ENCODE assay signal across 25 mouse cellular contexts in the genomic region with DNA sequence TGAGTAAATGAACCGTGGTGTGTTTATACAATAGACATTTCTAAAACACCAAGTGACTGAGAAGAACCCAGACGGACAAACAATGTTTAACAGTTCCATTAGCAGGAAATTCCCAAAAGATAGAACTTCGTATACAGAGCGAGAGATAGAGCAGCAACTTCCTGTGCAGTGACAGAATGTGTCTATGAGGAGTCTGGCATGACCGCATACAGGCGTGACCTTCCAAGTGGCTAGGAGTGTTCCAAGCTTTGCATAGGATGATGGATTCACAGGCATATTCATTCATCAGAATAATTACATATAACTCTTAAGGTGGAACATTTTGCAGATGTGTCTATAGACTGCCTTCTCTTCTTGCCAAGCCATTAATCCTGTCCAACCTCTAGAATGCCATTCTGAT. TPM values are rescaled to one million over a fixed set of nuclear protein-coding genes. Genes with fewer than 3 reads are reported as not detected.
DNase-seq lines count a peak whose midpoint lies in the region; ATAC-seq and TF ChIP-seq lines count a peak whose summit lies in the region.
"Had no signal": no experiment of that assay in that cellular context is flagged by ENCODE, and none has a peak within 500 bp of the region (broad histone marks: within the 10 kb centered on the region; RNA-seq: fewer than 3 reads in every experiment).

No protein-coding gene starts in this region.

- H3K4me2 ChIP-seq in lung, embryonic 14.5 days, result no peak overlapping the region
- no peak overlapping the region for H3K4me2 ChIP-seq in lung, embryonic 16.5 days (ENCODE audit: low read depth, low read length)
- H3K4me2 ChIP-seq: embryonic facial prominence, embryonic 12.5 days; forebrain, embryonic 13.5 days; forebrain, embryonic 15.5 days had no signal

- WGBS in lung, embryonic 14.5 days, result 29% methylated on average over 6 of the region's 6 CpGs
- WGBS in lung, embryonic 16.5 days, result 43% methylated on average over 6 of the region's 6 CpGs

- H3K27me3 ChIP-seq in lung, embryonic 14.5 days (ENCODE audit: insufficient read depth, low read length), result no peaks in the 10 kb centered on the region
- H3K27me3 ChIP-seq in lung, embryonic 16.5 days (ENCODE audit: control insufficient read depth, insufficient read depth, low read depth, low read length), result no peaks in the 10 kb centered on the region
- H3K27me3 ChIP-seq: embryonic facial prominence, embryonic 12.5 days; forebrain, embryonic 13.5 days; forebrain, embryonic 15.5 days; Patski had no signal

- peak; percentile 54 for DNase-seq in heart, adult 11 months
- DNase-seq in heart, postnatal 25 days (ENCODE audit: low spot score), result no peak
- peak; percentile 45 for DNase-seq in lung, embryonic 14.5 days
- no peak for DNase-seq in lung, adult 18-20 months
- no peak for DNase-seq in lung, postnatal 36 days
- DNase-seq: adrenal gland, adult 8-10 months; adrenal gland, postnatal 14 days; adrenal gland, postnatal 36 days; B cell, adult 2 months; cerebellum, adult 11-12 months; cerebellum, adult 2 months; cerebellum, adult 9-10 months; cerebellum, postnatal 10 days; cerebellum, postnatal 25 days had no signal

- no peak overlapping the region for H3K9ac ChIP-seq in lung, embryonic 14.5 days
- no peak overlapping the region for H3K9ac ChIP-seq in lung, embryonic 16.5 days (ENCODE audit: low read length)
- H3K9ac ChIP-seq: embryonic facial prominence, embryonic 12.5 days; forebrain, embryonic 13.5 days; forebrain, embryonic 15.5 days had no signal

- H3K27ac ChIP-seq in lung, embryonic 14.5 days (ENCODE audit: low read depth), result no peak overlapping the region
- H3K27ac ChIP-seq in lung, embryonic 16.5 days (ENCODE audit: low read length), result no peak overlapping the region
- H3K27ac ChIP-seq: embryonic facial prominence, embryonic 10.5 days; embryonic facial prominence, embryonic 12.5 days; forebrain, embryonic 13.5 days; forebrain, embryonic 15.5 days had no signal

- H3K36me3 ChIP-seq in lung, embryonic 14.5 days (ENCODE audit: insufficient read depth), result no peaks in the 10 kb centered on the region
- H3K36me3 ChIP-seq in lung, embryonic 16.5 days (ENCODE audit: control insufficient read depth, insufficient read depth, low read length), result no peaks in the 10 kb centered on the region
- H3K36me3 ChIP-seq: embryonic facial prominence, embryonic 10.5 days; embryonic facial prominence, embryonic 12.5 days; forebrain, embryonic 15.5 days; G1E had no signal

- H3K4me1 ChIP-seq in lung, embryonic 14.5 days (ENCODE audit: insufficient read depth), result no peaks in the 10 kb centered on the region
- H3K4me1 ChIP-seq in lung, embryonic 16.5 days (replicated peaks; ENCODE audit: control insufficient read depth, insufficient read depth, low read length), result no peaks in the 10 kb centered on the region
- H3K4me1 ChIP-seq: embryonic facial prominence, embryonic 10.5 days; embryonic facial prominence, embryonic 12.5 days; forebrain, embryonic 13.5 days; forebrain, embryonic 15.5 days had no signal

- TF ChIP-seq CTCF in lung, embryonic 14.5 days (IDR thresholded peaks at IDR 0.05; ENCODE audit: low read depth), result no peak

- ATAC-seq in lung, embryonic 14.5 days (ENCODE audit: insufficient read depth), result peak; percentile 56; the same call in 1 of the 2 replicates
- ATAC-seq in lung, embryonic 16.5 days (ENCODE audit: low read depth), result peak; percentile 47; the same call in 1 of the 2 replicates
- ATAC-seq: activated CD4-positive, CD25-positive, alpha-beta regulatory T cell, adult 4 months; CD4-positive, CD25-positive, alpha-beta regulatory T cell, adult 4 months; forebrain, embryonic 13.5 days; forebrain, embryonic 15.5 days; Patski had no signal

- H3K4me3 ChIP-seq in lung, embryonic 14.5 days (ENCODE audit: low read depth, low read length), result no peak overlapping the region
- H3K4me3 ChIP-seq in lung, embryonic 16.5 days (ENCODE audit: low read length), result no peak overlapping the region
- H3K4me3 ChIP-seq: embryonic facial prominence, embryonic 10.5 days; embryonic facial prominence, embryonic 12.5 days; forebrain, embryonic 13.5 days; forebrain, embryonic 15.5 days had no signal

- no peaks in the 10 kb centered on the region for H3K9me3 ChIP-seq in lung, embryonic 14.5 days (ENCODE audit: low read depth, low read length)
- H3K9me3 ChIP-seq in lung, embryonic 16.5 days (ENCODE audit: control insufficient read depth, low read length), result no peaks in the 10 kb centered on the region
- H3K9me3 ChIP-seq: embryonic facial prominence, embryonic 10.5 days; embryonic facial prominence, embryonic 12.5 days; forebrain, embryonic 13.5 days; forebrain, embryonic 15.5 days had no signal

- intact Hi-C loops in heart, postnatal 25 days (cut with DNase I), result no loop called here

RNA-seq across cellular contexts. Expression of gene Col24a1, which starts 18.1 kb away (rescaled TPM):
- under 1 TPM; 0.11 to 0.60 TPM for total RNA-seq in heart, postnatal 25 days (2021)
- polyA plus RNA-seq in lung, embryonic 14.5 days (2014; fragmentation: Nextera tagmentation; extraction: Ambion mirVana), result 1.5 and 1.7 TPM in 2 replicates
- polyA plus RNA-seq in lung, embryonic 16.5 days (2015; fragmentation: Nextera tagmentation; extraction: Ambion mirVana), result 2.1 and 2.4 TPM in 2 replicates
- total RNA-seq: adrenal gland, adult 18-20 months; adrenal gland, adult 8-10 months; adrenal gland, postnatal 36 days; CH12.LX had no signal
- polyA plus RNA-seq: activated CD4-positive, CD25-positive, alpha-beta regulatory T cell, adult 4 months; CD4-positive, CD25-positive, alpha-beta regulatory T cell, adult 4 months; G1E had no signal

Comparison
In these comparisons a context has a peak if more than half of its experiments do, and no peak if none do; other contexts are left out.
1. DNase-seq: peak in heart, adult 11 months (single experiment) and lung, embryonic 14.5 days (single experiment); none in heart, postnatal 25 days (single experiment), lung, adult 18-20 months (0 of 2) and lung, postnatal 36 days (single experiment).